Mouse (Mus musculus): ENCODE measurements at regions not wholly inside any gene's neighbourhood (a gene's known extent, or its start where the extent isn't known, plus 50 kb on each side); places are given as distances from the start of the nearest gene placed in this dataset.

DNA sequence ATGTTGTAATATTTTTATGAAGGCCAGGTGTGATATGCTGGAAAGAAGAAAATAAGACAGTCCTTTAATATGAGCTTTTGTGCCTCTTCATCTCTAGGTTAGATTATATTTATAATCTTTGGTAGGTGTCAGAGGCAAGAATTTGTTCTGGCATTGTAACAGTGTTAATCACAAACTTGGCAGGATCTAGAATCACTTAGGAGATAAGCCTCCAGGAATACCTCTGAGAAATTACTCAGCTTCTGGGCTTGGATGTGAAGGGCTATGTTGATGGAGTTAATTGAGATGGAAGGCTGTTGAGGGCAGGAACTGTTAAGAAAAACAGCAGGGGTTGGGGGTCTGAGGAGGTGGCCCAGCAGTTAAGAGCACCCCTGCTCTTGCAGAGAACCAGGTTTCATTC lies 394.0 kb upstream of the Camk1g start:
- DNase-seq: no peak

GRCm38 (mm10) chr1:193751819-193752251 lies 381.7 kb upstream of the Camk1g start:
- DNase-seq: no peak

DNA sequence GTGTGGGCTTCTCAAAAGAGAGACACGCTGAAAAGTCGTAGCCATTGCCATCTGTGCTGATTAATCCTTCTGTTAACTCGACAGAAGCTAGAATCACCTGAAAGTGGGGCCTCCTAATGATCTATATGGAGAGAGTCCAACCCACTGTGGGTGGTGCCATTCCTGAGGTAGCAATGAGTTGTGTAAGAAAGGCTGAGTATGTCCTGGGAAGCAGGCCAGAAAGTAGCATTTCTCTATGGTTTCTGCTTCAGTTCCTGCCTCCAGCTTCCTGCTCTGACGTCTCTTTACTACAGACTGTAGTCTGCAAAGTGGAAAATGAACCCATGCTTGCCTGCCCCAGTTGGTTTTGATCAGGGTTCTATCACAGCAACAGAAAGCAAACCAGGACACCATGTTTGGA lies 380.8 kb upstream of the Camk1g start:
- DNase-seq: no peak

DNA sequence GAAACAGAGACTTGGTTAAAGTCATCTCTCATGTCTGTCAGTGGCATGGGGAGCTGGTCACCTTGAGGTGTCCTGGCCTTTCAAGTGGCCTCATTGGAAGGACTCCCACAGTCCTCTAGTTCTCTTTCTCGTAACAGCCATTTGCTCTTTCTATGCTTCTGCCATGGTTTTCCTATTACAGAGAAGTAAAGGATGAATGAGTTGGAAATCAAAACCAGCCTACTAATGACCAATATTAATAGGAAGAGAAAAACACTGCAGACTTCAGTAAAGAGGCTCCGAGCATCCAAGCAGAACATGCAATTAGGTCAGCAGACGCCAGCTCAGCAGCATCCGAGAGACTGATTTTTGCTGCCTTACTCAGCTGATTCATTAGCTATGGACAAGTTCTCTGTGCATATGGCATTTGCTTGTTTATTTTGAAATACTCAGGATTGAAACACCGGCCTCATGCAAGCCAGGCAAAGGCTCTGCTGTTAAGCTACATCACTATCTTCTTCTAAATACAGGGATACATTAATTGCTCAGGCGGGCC lies 377.4 kb upstream of the Camk1g start:
- DNase-seq: no peak

- DNase-seq: no peak
Observed at GRCm38 (mm10) chr1:193742688-193743087, 372.6 kb upstream of the Camk1g start.

- DNase-seq: no peak
Observed at GRCm38 (mm10) chr1:193738821-193739220, 368.7 kb upstream of the Camk1g start.

GRCm38 (mm10) chr1:193735949-193736518 lies 365.9 kb upstream of the Camk1g start:
- no peak for DNase-seq

DNA sequence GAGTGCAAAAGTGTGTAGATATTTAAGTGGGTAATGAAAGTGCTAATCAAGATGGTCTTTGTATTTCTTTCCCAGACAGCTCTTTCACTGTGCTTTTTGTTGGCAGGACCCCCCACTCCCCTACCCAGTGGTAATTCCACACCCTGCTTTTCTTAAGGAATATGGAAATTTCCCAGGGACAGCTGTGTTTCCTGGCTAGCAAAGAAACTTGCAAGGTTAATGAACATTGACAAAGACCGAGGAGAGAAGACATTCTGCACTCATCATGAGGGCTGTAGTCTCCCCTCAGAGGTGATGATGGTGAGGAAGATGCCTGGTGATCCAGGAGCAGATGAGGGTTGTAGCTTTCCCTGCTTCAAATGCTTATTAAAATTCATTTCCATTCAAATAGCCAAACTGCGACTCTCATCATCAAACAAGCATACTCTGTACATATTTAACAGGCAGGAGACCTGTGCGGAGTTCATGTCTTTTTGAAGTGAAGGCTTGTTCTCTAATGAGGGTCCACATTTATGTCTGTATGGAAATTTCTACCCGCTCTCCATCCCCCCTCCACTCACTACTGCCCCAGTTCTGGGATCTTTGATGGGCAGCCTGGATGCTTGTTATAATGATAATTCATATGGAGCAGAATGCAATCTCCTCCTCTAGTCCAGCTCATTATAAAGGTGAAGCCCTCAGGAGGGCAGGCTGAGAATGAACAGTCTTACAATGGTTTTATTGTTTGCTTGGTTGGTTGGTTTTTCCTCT lies 364.1 kb upstream of the Camk1g start:
- no peak for DNase-seq

DNA sequence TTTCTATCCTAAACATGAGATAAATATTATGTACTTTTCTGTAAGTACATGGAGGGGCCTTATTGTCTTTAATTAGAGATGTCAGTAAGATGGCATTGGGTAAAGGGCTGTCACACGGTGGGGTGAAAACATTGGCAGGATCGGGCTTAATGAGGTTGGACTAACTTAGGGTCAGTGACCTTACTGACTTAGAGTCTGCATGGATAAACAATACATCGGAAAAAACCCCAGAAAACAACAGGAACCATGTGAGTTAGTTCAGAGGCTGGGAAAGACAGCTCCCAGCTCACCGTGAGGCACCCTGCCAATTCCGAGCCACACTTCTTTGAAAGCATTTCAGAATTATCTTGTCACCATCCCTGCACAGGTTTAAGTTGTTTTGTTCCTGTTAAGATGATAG lies 363.3 kb upstream of the Camk1g start:
- DNase-seq: no peak

DNA sequence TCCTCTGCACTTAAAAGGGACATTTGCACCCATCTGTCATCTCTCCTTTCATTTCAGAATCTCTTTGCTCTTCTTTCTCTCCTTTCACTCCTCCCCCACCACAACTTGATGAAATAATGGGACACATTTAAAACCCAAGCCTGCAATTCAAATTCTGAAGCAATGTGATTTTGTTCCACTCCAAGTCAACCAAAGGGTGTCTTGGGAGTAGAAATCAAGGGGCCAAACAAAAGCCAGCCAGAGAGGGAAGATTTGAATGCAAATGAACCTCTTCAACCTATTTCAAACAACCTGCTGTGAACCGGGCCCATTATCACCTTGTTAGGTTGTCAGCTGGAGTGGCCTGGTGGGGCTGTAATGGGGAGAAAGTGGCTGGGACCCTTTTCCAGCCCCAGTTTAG lies 362.0 kb upstream of the Camk1g start:
- DNase-seq: no peak

DNA sequence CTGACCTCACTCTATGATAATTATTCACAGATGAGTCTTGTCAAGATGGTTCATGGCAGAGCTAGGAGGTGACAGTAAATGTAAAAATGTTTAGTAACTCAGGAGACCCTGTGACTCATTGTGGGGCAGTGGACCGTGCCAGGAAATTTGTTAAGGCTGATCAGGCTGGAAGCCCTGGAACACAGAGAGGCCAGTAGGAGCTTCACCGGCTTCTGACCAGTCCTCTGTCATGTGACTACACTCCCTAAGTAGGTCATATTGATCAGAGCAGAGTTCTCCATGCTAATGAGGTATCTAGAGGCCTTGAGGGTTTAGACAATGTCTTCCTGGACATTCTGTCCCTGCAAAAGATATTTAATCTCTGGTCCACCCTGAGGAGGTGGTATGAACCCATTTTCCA lies 351.8 kb upstream of the Camk1g start:
- no peak for DNase-seq

GRCm38 (mm10) chr1:193720420-193720851 lies 350.3 kb upstream of the Camk1g start:
- no peak for DNase-seq

DNA sequence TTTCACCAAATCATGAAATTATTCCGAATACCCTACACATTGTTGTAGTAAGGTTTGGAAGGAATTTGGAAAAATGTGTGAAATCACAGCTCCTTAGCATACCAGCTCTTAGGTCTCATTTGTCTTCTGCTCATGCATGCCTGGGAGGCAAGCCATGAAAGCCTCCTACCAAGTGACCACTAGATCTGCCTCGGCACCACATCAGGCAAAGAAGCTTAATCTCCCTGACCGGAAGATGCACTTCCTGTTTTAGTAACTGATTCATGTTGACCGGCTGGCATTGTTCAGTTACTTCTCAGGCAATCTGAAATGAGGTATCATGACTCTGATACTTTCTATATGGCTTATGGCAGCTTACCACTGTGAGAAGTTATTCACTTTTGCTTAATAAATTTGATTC lies 345.2 kb upstream of the Camk1g start:
- DNase-seq: no peak

DNA sequence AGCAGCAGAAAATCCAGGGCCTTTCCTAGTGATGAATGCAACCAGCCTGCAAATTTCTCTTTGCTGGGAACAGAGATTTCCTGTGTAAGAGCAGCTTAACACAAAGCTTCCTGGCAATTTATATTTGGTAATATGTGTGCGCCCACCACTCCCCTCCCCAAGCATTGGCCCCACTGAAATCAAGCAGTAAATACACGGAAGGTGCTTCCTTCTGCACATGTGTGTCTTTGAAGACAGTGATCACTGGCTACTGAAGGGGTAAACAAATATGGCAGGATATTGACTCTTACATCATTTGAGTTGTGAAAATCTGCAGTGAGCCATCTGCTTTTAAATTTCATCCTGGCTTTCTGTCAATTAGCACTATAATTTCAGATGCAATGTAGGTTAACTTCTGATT lies 344.5 kb upstream of the Camk1g start:
- DNase-seq: no peak

DNA sequence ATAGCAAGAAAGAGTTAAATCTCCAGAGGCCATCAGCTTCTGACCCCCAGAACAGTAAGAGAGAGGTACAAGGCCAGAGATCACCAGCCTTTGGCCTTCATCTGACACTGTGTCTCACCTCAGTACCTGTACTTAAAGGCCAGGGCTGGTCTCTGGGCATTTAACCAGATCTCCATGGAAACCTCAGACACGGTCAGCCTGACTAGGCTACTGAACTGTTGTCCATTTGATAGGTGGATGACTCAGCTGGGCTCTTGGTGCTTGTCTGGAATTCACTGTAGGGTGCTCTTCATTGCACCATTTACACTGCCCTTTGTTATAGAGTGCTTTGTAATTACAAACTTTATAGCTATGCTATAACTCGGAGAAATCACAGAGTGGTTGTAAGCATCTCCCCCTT lies 335.1 kb upstream of the Camk1g start:
- DNase-seq: no peak

DNA sequence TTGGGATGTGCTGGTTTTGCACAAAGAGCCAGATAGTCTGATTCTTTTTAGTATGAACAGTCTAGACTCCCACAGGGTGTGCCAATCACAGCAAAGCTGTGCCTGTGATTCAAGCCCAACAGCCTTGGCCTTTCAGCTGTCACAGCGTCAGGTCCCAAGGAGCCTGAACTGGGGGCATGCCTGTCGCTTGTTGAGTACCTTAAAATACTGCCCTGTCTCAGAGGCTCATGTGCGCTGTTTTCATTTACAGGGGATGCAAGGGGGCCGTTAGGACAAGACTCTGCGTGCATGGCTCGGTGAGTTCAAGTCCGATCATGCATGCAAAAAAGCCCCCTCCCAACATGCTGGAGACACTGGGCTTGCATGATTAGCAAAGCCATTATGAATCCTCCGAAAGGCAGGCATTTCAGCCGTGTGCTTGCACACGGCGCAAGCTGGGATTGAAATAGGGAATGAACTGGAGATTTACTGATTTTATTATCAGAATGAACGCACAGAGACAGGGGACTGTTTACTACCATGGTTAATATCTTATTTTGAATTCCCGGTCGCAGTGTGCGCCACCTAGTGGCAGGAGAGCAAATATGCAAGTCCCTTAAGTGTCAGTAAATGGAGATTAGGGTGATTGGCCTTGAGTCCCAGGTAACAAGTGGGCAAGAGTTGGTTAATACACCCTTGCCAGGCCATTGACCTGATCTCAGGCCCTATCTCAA lies 332.8 kb upstream of the Camk1g start:
- peak; percentile 54 for DNase-seq

DNA sequence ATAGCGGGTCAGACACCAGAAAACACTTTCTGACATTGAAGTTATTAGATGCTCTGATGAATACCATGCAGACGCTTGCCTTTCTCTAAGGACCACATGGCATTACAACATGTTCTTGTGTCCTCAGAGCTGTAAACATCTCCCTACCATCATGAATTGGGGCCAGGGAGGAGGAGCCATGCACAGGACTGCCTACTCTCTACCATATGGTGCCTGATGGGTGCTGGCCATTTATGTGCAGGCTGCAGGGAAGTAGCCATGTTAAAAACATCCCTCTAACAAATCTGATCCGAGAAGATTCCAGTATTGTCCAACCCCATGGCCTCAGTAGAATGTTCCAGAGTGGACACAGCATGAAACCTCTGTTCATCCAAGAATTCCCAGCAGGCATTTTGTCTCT lies 330.1 kb upstream of the Camk1g start:
- DNase-seq: no peak

DNA sequence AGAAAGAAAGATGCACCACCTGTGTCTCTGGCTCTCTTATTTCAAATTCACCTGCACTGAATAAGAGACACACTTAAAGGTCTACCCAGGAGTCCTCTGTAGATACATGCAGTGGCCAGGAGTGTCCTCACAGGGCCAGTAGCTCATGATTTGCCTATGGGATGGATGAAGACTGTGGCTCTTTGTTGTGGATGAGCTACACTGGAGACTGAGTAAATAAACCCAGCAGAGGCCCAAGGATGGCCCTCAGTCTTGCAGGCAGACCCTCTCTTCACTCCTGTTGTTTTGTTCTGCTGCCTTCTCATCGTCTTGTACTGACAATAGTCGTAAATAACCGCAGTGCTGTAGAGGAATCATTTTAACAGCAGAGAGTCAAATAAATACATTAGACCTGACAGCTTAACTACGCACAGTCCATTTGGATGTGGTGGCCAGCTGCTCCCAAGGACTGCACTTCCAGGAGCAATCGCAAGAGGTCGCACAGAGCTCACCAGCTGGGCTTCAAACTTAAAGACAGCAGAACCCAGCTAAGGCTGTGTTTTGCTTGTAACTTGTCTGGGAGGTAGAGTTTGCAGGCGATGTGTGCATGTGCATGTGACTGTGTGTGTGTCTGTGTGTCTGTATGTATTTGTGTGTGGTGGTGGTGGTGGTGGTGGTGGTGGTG lies 328.6 kb upstream of the Camk1g start:
- peak; percentile 83 for DNase-seq

GRCm38 (mm10) chr1:193697857-193698256 lies 327.8 kb upstream of the Camk1g start:
- DNase-seq: no peak

DNA sequence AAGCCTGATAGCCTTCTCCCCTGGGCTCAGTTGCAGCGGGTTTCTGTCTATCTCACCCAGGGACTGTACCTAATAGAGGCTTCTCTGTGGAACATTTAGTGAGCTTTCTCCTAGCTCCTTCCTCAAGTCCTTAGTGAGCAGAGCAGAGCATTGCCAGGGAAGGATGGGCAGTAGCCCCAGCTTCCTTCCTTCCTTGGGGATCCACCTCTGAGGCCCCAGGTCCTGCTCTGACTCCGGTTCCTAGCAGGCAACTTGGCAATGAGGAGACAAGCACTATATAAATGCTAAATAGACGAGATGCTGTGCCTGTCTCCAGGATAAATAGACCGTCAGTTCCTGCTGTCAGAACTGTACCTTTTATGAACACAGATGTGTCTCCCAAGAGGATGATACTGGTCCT lies 326.9 kb upstream of the Camk1g start:
- DNase-seq: no peak

DNA sequence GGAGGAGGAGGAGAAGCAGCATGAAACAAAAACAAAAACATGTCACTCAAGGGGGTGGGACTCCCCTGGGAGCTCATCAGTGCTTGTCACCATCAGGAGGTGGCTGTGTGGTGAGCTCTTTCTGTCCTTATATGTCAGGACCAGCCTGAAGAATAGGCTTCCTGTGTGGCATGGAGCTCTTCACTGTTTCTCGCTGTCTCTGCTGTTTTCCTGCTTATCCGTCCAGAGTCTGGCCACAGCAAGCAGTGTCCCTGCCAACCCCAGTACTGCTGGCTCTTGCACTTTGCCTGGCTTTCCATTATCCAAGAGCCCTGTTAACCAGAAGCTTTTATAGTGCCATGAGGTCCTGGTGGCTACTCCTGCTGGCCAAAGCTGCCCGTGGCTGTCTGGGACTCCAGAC lies 322.9 kb upstream of the Camk1g start:
- no peak for DNase-seq

DNA sequence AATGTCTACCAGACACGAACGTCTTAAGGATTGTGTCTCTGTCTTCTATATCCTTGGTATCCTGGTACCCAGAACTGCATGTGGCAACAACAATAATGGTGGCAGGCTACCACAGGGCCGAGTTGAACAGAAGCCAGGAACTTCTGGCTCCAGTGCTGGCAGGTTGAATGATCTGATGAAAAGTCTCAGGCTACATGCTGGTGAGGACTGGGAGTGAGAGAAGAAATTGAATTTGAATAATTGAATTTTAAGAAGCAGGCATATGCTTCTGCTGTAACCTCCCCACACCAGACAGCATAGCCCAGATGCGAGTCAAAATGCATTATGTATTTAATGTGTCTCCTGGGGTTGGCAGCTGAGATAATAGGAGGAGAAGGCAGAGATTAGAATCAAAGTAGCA lies 319.5 kb upstream of the Camk1g start:
- no peak for DNase-seq

- no peak for DNase-seq
Observed at GRCm38 (mm10) chr1:193682917-193683316, 312.8 kb upstream of the Camk1g start.
